Mouse (Mus musculus): Measurements from ENCODE around the gene Map3k1.

GRCm38 (mm10) chr13:111801662-111802270, 7.0 kb downstream of the Map3k1 start:
- no peak for TF ChIP-seq POLR2A (IDR thresholded peaks at IDR 0.05; ENCODE audit: borderline replicate concordance, extremely low read depth, insufficient read depth, insufficient read length, poor library complexity, severe bottlenecking)
- no peak for TF ChIP-seq CTCF (IDR thresholded peaks at IDR 0.05; ENCODE audit: borderline replicate concordance, extremely low read depth, insufficient read depth, insufficient read length)
